Mouse (Mus musculus): ENCODE measurements around the gene Taf12. TPM values are rescaled to one million over a fixed set of nuclear protein-coding genes. Genes with fewer than 3 reads are reported as not detected.

Gene Taf12
- polyA plus RNA-seq, 1 experiment, result 33.6 TPM

GRCm38 (mm10) chr4:132329835-132330354, 55.7 kb downstream of the Taf12 start:
- Histone ChIP-seq H3K27ac (ENCODE audit: insufficient read depth, low read depth, low read length) (no peak overlapping the region), H3K4me3 (ENCODE audit: insufficient read depth, low read length) (peak overlapping the region; percentile 88), H3K4me1 (ENCODE audit: control insufficient read depth, insufficient read depth, low read length) (peaks cover 12% of the 10 kb centered on the region)
- no peak for TF ChIP-seq POLR2A (IDR thresholded peaks at IDR 0.05; ENCODE audit: borderline replicate concordance, low read depth, low read length)
- TF ChIP-seq CTCF (IDR thresholded peaks at IDR 0.05; ENCODE audit: low read depth, low read length), result no peak

- peaks cover 15% of the 10 kb centered on the region for H3K4me1 ChIP-seq (ENCODE audit: control insufficient read depth, insufficient read depth, low read length)
- no peak overlapping the region for H3K27ac ChIP-seq (ENCODE audit: insufficient read depth, low read depth, low read length)
- H3K4me3 ChIP-seq (ENCODE audit: insufficient read depth, low read length), result no peak overlapping the region
- TF ChIP-seq CTCF (IDR thresholded peaks at IDR 0.05; ENCODE audit: low read depth, low read length), result no peak
- TF ChIP-seq POLR2A (IDR thresholded peaks at IDR 0.05; ENCODE audit: borderline replicate concordance, low read depth, low read length), result no peak
Observed at GRCm38 (mm10) chr4:132331960-132332359, 57.8 kb downstream of the Taf12 start.

- H3K4me1 ChIP-seq (ENCODE audit: control insufficient read depth, insufficient read depth, low read length), result peaks cover 15% of the 10 kb centered on the region
- H3K27ac ChIP-seq (ENCODE audit: insufficient read depth, low read depth, low read length), result no peak overlapping the region
- TF ChIP-seq POLR2A (IDR thresholded peaks at IDR 0.05; ENCODE audit: borderline replicate concordance, low read depth, low read length) (no peak), CTCF (IDR thresholded peaks at IDR 0.05; ENCODE audit: low read depth, low read length) (no peak)
- no peak overlapping the region for H3K4me3 ChIP-seq (ENCODE audit: insufficient read depth, low read length)
Observed at GRCm38 (mm10) chr4:132332880-132333279, 58.7 kb downstream of the Taf12 start.

GRCm38 (mm10) chr4:132338943-132339342, 64.8 kb downstream of the Taf12 start:
- peaks cover 13% of the 10 kb centered on the region; the same call in 1 of the 2 replicates for H3K4me1 ChIP-seq (ENCODE audit: control insufficient read depth, insufficient read depth, low read length)

GRCm38 (mm10) chr4:132341451-132341850, 67.3 kb downstream of the Taf12 start:
- Histone ChIP-seq H3K4me1 (ENCODE audit: control insufficient read depth, insufficient read depth, low read length) (peaks cover 12% of the 10 kb centered on the region), H3K27ac (ENCODE audit: insufficient read depth, low read depth, low read length) (no peak overlapping the region), H3K4me3 (ENCODE audit: insufficient read depth, low read length) (no peak overlapping the region)
- TF ChIP-seq POLR2A (IDR thresholded peaks at IDR 0.05; ENCODE audit: borderline replicate concordance, low read depth, low read length) (no peak), CTCF (IDR thresholded peaks at IDR 0.05; ENCODE audit: low read depth, low read length) (no peak)

More at GRCm38 (mm10) chr4:132338943-132339342, 64.8 kb downstream of the Taf12 start:
- H3K27ac ChIP-seq (ENCODE audit: insufficient read depth, low read depth, low read length), result no peak overlapping the region
- TF ChIP-seq CTCF (IDR thresholded peaks at IDR 0.05; ENCODE audit: low read depth, low read length) (no peak), POLR2A (IDR thresholded peaks at IDR 0.05; ENCODE audit: borderline replicate concordance, low read depth, low read length) (no peak)
- no peak overlapping the region for H3K4me3 ChIP-seq (ENCODE audit: insufficient read depth, low read length)

GRCm38 (mm10) chr4:132344403-132345134, 70.4 kb downstream of the Taf12 start:
- Histone ChIP-seq H3K4me3 (ENCODE audit: insufficient read depth, low read length) (peak overlapping the region; percentile 98), H3K4me1 (ENCODE audit: control insufficient read depth, insufficient read depth, low read length) (peaks cover 12% of the 10 kb centered on the region), H3K27ac (ENCODE audit: insufficient read depth, low read depth, low read length) (peak overlapping the region; percentile 67; the same call in 1 of the 2 replicates)
- no peak for TF ChIP-seq POLR2A (IDR thresholded peaks at IDR 0.05; ENCODE audit: borderline replicate concordance, low read depth, low read length)
- no peak for TF ChIP-seq CTCF (IDR thresholded peaks at IDR 0.05; ENCODE audit: low read depth, low read length)

Other genes with a start within 250 kb of the Taf12 start
- gene Gm10300, start 199.7 kb upstream of the Taf12 start, polyA plus RNA-seq (2012; ENCODE audit: insufficient read depth, insufficient read length, missing spikeins), result 0.24 TPM in 1 of 2 replicates, not detected in the other
- gene Epb41, start 199.1 kb upstream of the Taf12 start, polyA plus RNA-seq (2012; ENCODE audit: insufficient read depth, insufficient read length, missing spikeins), result 79.8 and 84.7 TPM in 2 replicates
- not detected in 2 replicates for gene Oprd1, start 129.9 kb upstream of the Taf12 start, polyA plus RNA-seq (2012; ENCODE audit: insufficient read depth, insufficient read length, missing spikeins)
- 50.3 and 51.4 TPM in 2 replicates for gene Ythdf2, start 62.1 kb upstream of the Taf12 start, polyA plus RNA-seq (2012; ENCODE audit: insufficient read depth, insufficient read length, missing spikeins)
- 16.7 and 16.8 TPM in 2 replicates for gene Gmeb1, start 12.8 kb upstream of the Taf12 start, polyA plus RNA-seq (2012; ENCODE audit: insufficient read depth, insufficient read length, missing spikeins)
- 1.5 TPM in 1 of 2 replicates, not detected in the other for gene Rab42, start 29.0 kb downstream of the Taf12 start, polyA plus RNA-seq (2012; ENCODE audit: insufficient read depth, insufficient read length, missing spikeins)
- 21.2 and 26.1 TPM in 2 replicates for gene Trnau1ap, start 55.2 kb downstream of the Taf12 start, polyA plus RNA-seq (2012; ENCODE audit: insufficient read depth, insufficient read length, missing spikeins)
- 19.5 and 19.8 TPM in 2 replicates for gene Rcc1, start 79.2 kb downstream of the Taf12 start, polyA plus RNA-seq (2012; ENCODE audit: insufficient read depth, insufficient read length, missing spikeins)
- 18.9 and 21.2 TPM in 2 replicates for gene Phactr4, start 148.1 kb downstream of the Taf12 start, polyA plus RNA-seq (2012; ENCODE audit: insufficient read depth, insufficient read length, missing spikeins)
- 6.4 and 8.0 TPM in 2 replicates for gene Med18, start 189.5 kb downstream of the Taf12 start, polyA plus RNA-seq (2012; ENCODE audit: insufficient read depth, insufficient read length, missing spikeins)
- gene Sesn2, start 236.1 kb downstream of the Taf12 start, polyA plus RNA-seq (2012; ENCODE audit: insufficient read depth, insufficient read length, missing spikeins), result 12.8 and 13.8 TPM in 2 replicates

Data from bone marrow macrophage, adult 2 months (primary cell).